ENCODE assay signal across 8 mouse cellular contexts in the genomic region with DNA sequence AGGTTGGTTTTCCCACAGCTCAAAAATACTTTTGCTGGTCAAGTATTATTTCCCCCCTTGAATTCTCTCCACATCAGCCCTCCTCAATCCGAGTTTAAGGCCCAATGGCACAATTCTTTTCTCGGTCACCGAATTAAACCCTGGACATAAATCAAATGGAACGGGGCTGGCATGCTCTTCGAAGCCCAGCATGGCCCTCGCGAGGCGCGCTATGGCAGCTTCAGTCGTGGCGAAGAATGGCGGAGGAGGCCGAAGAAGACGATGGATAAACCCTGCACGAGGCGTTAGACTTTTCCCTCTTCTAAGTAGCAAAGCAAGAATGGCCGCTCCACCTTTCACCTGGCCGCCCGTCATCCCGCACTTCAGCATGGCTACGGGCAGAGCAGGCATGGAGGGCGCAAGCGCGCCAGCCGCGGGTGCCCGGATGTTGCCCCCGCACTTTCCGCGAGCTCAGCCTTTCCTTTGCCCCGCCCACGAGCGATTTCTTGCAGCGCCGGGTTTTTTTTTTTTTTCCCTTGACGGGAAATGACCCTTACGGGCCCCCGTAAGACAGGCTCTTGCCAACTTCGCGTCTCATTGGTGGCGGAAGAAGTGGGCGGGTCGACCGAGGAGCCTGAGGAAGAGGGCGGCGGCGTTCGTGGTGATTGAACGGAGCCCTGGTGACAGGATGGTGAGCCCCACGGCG. TPM values are rescaled to one million over a fixed set of nuclear protein-coding genes. Genes with fewer than 3 reads are reported as not detected.
DNase-seq lines count a peak whose midpoint lies in the region; ATAC-seq and TF ChIP-seq lines count a peak whose summit lies in the region.

A gene (minus strand): TSS at position 427 of the 685 bp plus-strand sequence.
A gene (plus strand): TSS at position 563 of the 685 bp plus-strand sequence.

- TF ChIP-seq CTCF in lung, adult 2 months (IDR thresholded peaks at IDR 0.05; ENCODE audit: insufficient read depth, low read length): no peak

- no peaks in the 10 kb centered on the region for H3K9me3 ChIP-seq in ES-E14 (ENCODE audit: control insufficient read depth, insufficient read depth, low read depth, low read length)
- no peaks in the 10 kb centered on the region for H3K9me3 ChIP-seq in forebrain, embryonic 15.5 days

- peak; percentile 54; the same call in 1 of the 2 replicates for TF ChIP-seq POLR2A in lung, adult 2 months (IDR thresholded peaks at IDR 0.05; ENCODE audit: borderline replicate concordance, extremely low read depth, low read depth, low read length)

- peaks cover 2% of the 10 kb centered on the region; the same call in 1 of the 2 replicates for H3K36me3 ChIP-seq in ES-E14 (ENCODE audit: control insufficient read depth, insufficient read depth, low read length, poor library complexity, severe bottlenecking)
- H3K36me3 ChIP-seq in forebrain, embryonic 15.5 days: peaks cover 5% of the 10 kb centered on the region; the same call in 1 of the 2 replicates

- DNase-seq in ES-E14 (ENCODE audit: low read depth, low spot score): peak; percentile 100
- DNase-seq in cerebellum, adult 11-12 months: peak; percentile 97
- peak; percentile 94 for DNase-seq in heart, postnatal 25 days (ENCODE audit: low spot score)
- DNase-seq in layer of hippocampus, adult 18-20 months (ENCODE audit: low spot score in 2 of 2): peak; percentile 95 to 98
- peak; percentile 97 for DNase-seq in lung, adult 2 months
- peak; percentile 96 to 97 for DNase-seq in thymus, adult 18-20 months

- in situ Hi-C loops in ES-E14 (cut with MboI; ENCODE audit: low sequenced_read_pairs in 2 of 2, unreplicated experiment in 2 of 2): no loop called here

- peak within 1 kb of the TSS; percentile 96 to 99 for H3K4me3 ChIP-seq in ES-E14 (ENCODE audit: insufficient read depth in 1 of 2, low read depth in 1 of 2, low read length in 2 of 2, poor library complexity in 1 of 2, severe bottlenecking in 1 of 2)
- H3K4me3 ChIP-seq in forebrain, embryonic 15.5 days: peak within 1 kb of the TSS; percentile 84
- H3K4me3 ChIP-seq in lung, adult 2 months (replicated peaks; ENCODE audit: extremely low read depth, low read depth, low read length): peak within 1 kb of the TSS; percentile 94

- peak; percentile 93 for ATAC-seq in forebrain, embryonic 15.5 days (replicated peaks)
- peak; percentile 97 for ATAC-seq in neutrophil, adult 5-6 weeks (ENCODE audit: extremely low read depth, insufficient number of reproducible peaks, low FRiP score, poor library complexity, severe bottlenecking)

- H3K4me1 ChIP-seq in ES-E14 (ENCODE audit: control insufficient read depth in 2 of 2, insufficient read depth in 2 of 2, low read length in 2 of 2, poor library complexity in 1 of 2): peaks cover 2% of the 10 kb centered on the region in 2 experiments; a peak in 1 of 4 replicates
- H3K4me1 ChIP-seq in forebrain, embryonic 15.5 days: peaks cover 16% of the 10 kb centered on the region
- peaks cover 2% of the 10 kb centered on the region; the same call in 1 of the 2 replicates for H3K4me1 ChIP-seq in lung, adult 2 months (ENCODE audit: control insufficient read depth, insufficient read depth, low read length)

- intact Hi-C loops in heart, postnatal 25 days (cut with DNase I): loop anchor here (1.0 to 5.0 kb wide), 2 partner anchors 18 to 197 kb away; a partner anchor contains a TSS

- no peaks in the 10 kb centered on the region for H3K27me3 ChIP-seq in forebrain, embryonic 15.5 days

- under 1% methylated on average over 51 of the region's 51 CpGs for WGBS in forebrain, embryonic 15.5 days
- WGBS in lung, adult 2 months: under 1% methylated on average over 51 of the region's 51 CpGs

- H3K4me2 ChIP-seq in forebrain, embryonic 15.5 days (replicated peaks): peak within 1 kb of the TSS; percentile 73

- peak within 1 kb of the TSS; percentile 98 for H3K9ac ChIP-seq in ES-E14 (ENCODE audit: insufficient read depth, low read depth, low read length, poor library complexity, severe bottlenecking)
- peak within 1 kb of the TSS; percentile 83 for H3K9ac ChIP-seq in forebrain, embryonic 15.5 days (replicated peaks)

- peak within 1 kb of the TSS; percentile 77 for H3K27ac ChIP-seq in ES-E14 (ENCODE audit: insufficient read depth, low read depth, low read length, poor library complexity, severe bottlenecking)
- peak within 1 kb of the TSS; percentile 83 for H3K27ac ChIP-seq in forebrain, embryonic 15.5 days (replicated peaks)

TF ChIP-seq in ES-E14, 5 proteins besides CTCF, POLR2A, EP300 and RAD21:
- TF ChIP-seq ZNF384 (IDR thresholded peaks at IDR 0.05; ENCODE audit: low read depth, low read length): peak; percentile 100
- peak; percentile 69; the same call in 1 of the 2 replicates for TF ChIP-seq HCFC1 (IDR thresholded peaks at IDR 0.05; ENCODE audit: borderline replicate concordance, insufficient read depth, low read length)
- no peak for TF ChIP-seq ZC3H11A (IDR thresholded peaks at IDR 0.05; ENCODE audit: borderline replicate concordance, low read depth, low read length)
- peak; percentile 89 for TF ChIP-seq MAFK (IDR thresholded peaks at IDR 0.05; ENCODE audit: insufficient read depth, low read depth, low read length)
- no peak for TF ChIP-seq CHD2 (IDR thresholded peaks at IDR 0.05; ENCODE audit: low read depth, low read length)

RNA-seq across cellular contexts. Expression of the first gene that starts in this region (rescaled TPM):
- total RNA-seq in ES-E14 (2012; rRNA removed): 20.5 and 23.9 TPM in 2 replicates
- polyA plus RNA-seq in forebrain, embryonic 15.5 days (2015; fragmentation: Nextera tagmentation; extraction: Ambion mirVana): 17.6 and 17.8 TPM in 2 replicates
- total RNA-seq in heart, postnatal 25 days (2021): 1 to 10 TPM in 1 of 2 experiments, under 1 TPM in 1; 0.36 to 1.6 TPM
- total RNA-seq in layer of hippocampus, adult 18-20 months (2021): 1 to 10 TPM; 3.7 to 3.9 TPM
- polyA plus RNA-seq in lung, adult 2 months (2012; rRNA removed): 2.6 and 2.9 TPM in 2 replicates
- total RNA-seq in neutrophil, adult 5-6 weeks (2017): 13.3 and 14.2 TPM in 2 replicates

RNA-seq across cellular contexts. Expression of the second gene that starts in this region (rescaled TPM):
- 101 and 135 TPM in 2 replicates for total RNA-seq in ES-E14 (2012; rRNA removed)
- 252 and 266 TPM in 2 replicates for polyA plus RNA-seq in forebrain, embryonic 15.5 days (2015; fragmentation: Nextera tagmentation; extraction: Ambion mirVana)
- total RNA-seq in heart, postnatal 25 days (2021): 10 to 100 TPM; 82.6 to 89.5 TPM
- total RNA-seq in layer of hippocampus, adult 18-20 months (2021): 100 to 1,000 TPM; 163 to 183 TPM
- polyA plus RNA-seq in lung, adult 2 months (2012; rRNA removed): 29.8 and 58.1 TPM in 2 replicates
- total RNA-seq in neutrophil, adult 5-6 weeks (2017): 45.1 and 60.3 TPM in 2 replicates

Comparison
In these comparisons a context has a peak if more than half of its experiments do, and no peak if none do; other contexts are left out.
1. Peak in every context shown above with its lines: DNase-seq, ATAC-seq, H3K4me3 ChIP-seq and H3K27ac ChIP-seq.